Mouse (Mus musculus) T-helper 1 cell (primary cell): Measurements from ENCODE around the gene Orc5.
"Not testable (repeated sequence)": the region's sequence is repeated elsewhere in the genome, so short reads cannot be mapped to it uniquely, and the experiment has no call there.

Source experiments
- in situ Hi-C: fragments of 300-600 bp; cut with MboI, MseI; formaldehyde crosslinking; loops from one replicate; pipeline ENCODE4 v1.15.1; 2025; ENCODE audit warnings: high pct_unique_total_duplicates

The Orc5 gene

DNA sequence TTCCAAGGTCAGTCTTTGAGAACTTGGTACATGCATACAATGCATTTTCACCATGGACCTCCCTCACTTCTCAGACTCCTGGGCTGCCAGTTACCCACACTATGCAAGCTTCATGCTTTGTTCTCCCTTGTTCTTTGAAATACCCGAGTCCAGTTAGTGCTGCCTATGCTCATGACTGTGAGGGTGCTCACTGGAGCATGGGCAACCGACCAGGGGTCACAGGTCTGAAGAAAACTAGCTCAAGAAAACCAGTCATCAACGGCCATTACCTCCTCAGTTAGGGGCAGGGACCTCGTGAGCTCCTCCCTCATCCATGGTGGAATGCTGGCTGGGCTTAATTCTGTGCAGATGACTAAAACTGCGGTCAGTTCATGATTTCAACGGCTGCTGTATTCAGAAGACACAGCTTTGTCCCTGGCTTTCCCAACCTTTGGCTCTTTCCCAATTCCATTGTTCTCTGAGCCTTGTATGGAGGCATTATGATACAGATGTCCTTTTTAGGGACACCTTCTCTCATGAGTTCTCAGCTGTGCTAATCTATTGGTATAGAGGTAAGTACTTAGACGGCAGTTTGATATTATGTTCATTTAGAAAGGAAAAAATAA, 11.1 kb downstream of the Orc5 start:
- in situ Hi-C loops: loop anchor here (25.0 kb wide), 1 partner anchor 973 kb away; no protein-coding TSS in a partner anchor

DNA sequence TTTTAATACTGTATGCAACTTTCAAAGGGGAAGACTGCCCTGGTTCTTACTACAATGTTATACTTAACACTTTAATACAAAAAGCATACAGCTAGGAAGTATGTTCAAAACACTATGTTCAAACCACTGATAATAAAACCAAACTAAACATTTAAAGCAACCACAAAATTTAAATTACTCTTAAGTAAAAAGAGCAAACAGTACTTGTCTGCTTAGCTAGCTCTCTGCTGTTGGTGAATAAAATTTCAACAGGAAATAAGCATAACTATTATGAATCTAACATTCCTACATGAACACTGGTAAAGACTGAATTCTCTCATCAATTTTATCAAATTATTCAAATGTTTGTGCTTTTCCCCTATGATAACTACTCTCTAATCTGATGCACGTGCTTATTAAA, 13.5 kb downstream of the Orc5 start:
- in situ Hi-C loops: loop anchor here (25.0 kb wide), 1 partner anchor 976 kb away; no protein-coding TSS in a partner anchor

DNA sequence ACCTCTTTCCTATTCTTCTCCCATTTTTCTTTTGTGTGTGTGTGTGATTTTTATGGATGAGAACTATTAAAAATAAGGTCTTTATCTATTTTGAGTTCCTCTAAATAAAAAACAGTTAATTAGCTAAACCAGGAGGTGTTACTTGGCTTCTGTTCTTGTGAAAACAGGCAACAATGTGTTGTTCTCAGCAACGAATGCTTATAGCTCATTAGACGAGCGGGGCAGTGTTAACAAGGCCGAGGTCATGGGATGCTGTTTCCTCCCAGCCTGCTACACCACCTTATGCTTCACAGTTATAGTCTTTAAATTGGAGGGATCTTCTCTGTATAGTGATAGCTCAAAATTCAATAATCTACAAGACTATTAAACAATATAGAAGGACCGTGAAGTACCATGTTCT, 17.7 kb downstream of the Orc5 start:
- in situ Hi-C loops: loop anchor here (25.0 kb wide), 1 partner anchor 980 kb away; no protein-coding TSS in a partner anchor

DNA sequence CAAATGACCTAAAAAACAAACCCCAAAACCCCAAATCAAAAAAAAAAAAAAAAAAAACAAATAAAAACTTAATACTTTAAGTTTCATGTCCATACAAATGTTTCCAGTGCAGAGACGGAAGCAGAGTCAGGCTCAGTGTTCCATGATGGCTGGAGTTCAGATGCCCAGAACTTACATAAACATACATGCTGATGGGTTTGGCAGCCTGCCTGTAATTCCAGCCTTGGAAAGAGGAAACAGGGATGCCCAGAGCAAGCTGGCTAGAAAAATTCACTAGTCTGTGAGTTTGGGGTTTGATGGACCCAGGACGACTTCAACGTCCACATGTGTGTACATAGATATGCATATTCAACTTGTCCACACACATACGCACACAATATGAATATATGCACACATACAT, 27.6 kb downstream of the Orc5 start:
- in situ Hi-C loops: no loop called here

DNA sequence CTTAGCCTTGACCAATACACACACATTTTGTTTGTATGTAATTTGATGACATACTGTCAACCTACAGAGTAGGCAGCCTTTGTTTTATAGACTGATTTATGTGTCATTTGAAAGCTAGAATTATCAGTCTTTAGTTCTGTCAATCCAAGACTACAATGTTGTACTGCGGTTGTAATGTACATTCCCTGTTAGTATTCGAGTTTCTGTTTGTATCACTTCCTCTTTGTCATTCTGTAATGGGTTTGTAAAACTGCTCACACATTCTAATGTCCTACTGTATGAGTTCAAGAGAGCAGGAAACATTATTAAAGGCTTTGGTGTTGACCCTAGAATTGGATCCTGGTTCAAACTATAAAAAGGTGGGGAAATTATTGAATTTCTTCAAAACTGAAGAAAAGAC, 30.5 kb downstream of the Orc5 start:
- in situ Hi-C loops: no loop called here

DNA sequence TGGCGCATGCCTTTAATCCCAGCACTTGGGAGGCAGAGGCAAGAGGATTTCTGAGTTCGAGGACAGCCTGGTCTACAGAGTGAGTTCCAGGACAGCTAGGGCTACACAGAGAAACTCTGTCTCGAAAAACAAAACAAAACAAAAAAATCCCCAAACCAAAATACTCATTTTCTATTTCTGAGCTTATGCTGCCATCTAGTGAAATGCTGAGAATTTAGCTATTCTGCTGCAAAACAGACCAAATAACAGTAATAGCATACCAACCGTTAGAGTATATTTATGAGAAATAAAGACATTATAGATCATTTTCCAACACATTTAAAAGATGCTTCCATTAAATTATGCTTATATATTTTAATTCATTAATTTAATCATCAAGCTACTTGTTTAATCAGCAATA, 34.5 kb downstream of the Orc5 start:
- in situ Hi-C loops: not testable (repeated sequence)

DNA sequence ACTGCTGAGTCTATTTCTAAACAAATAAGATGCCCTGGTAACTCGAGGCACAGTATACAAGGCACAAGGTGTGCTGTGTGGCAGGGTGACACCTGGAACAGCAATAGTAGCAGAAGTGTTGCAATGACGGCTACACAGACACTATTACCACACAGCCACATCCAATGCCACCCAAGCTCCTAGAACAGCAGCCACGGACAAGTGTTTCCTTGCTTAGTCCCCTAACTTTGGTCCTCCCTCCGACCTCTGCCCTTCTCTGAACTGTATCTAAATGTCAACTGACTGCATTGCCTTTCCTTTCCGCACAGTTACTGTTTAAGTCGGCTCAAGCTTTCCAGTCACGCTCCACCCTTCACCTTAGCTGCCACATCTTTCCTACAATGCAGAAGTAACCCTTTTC, 36.0 kb downstream of the Orc5 start:
- in situ Hi-C loops: not testable (repeated sequence)

DNA sequence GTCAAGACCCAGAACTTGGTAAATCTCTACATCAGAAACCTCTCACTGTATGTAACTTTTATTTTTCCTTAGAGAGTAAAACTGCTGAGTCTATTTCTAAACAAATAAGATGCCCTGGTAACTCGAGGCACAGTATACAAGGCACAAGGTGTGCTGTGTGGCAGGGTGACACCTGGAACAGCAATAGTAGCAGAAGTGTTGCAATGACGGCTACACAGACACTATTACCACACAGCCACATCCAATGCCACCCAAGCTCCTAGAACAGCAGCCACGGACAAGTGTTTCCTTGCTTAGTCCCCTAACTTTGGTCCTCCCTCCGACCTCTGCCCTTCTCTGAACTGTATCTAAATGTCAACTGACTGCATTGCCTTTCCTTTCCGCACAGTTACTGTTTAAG, 37.6 kb downstream of the Orc5 start:
- in situ Hi-C loops: not testable (repeated sequence)

DNA sequence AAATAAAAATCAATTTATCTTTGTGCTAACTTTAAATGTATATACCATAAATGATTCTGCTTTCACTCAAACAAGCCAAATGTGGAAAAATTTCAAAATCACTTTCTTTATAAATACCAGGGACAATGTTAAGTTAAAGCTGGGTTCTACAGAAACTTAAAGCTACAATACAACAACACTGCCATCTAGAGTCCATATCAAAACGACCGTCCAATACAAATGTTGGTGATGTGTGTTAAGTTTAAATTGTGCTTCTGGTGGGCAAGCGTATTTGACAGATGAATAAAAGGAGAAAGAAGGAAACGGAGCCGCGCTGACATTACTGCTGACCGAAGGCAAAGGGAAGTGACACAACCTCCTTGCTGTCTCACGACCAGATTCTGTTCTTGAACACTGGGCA, 38.4 kb downstream of the Orc5 start:
- in situ Hi-C loops: no loop called here

DNA sequence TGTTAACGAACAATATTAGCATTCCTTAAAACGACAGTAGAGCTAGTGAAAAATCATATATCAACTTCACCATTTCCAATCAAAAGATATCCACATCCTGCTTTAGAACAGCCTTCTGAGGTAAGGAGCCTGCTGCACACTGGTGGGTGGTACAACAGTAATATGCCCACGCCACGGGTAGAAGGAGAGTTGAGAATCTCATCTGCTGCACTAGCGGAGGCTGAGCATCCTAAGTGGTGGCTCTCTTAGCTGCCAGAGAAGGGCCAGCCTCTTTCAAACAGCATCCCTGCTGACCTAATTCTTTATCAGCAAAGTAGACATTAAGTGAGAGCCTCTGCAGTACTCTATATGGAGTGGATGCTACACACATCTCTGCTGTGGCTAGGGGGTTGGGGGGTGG, 41.7 kb downstream of the Orc5 start:
- in situ Hi-C loops: no loop called here

DNA sequence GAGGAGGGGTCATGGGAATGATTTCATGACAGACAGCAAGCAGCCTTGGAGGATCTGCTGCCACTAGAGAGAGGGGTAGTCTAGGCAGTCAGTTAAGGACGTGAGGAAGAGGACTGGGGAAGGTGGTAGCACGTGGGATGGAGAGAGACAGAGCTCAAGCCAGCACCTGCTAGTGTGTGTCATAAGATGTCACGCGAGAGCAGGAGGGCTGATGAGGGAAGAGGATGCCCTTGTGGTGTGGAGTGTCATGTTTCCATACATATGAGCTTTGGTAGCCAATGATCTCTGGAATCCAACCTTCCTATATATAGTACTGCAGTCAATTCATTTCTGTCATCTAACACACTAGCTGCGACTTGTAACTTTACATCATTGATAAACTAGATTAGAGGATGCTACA, 50.8 kb downstream of the Orc5 start:
- in situ Hi-C loops: no loop called here

DNA sequence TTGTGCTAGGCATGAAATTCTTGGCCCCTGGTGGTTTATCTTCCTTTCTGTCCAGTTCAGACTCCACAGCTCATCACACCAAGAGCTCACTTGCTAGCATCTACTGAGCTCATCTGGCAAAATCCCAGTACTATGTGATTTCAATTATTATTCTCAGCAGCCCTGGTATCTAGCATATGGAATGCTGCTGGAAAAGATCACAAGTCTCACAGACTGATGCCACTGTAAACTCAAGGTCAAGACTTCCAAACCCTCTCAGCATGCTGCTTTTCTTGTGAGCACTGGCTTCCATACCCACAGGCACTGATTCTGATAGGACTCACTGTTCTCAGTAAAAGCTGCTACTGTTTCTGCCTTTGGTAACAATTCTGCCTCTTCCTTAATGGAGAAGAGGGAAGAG, 59.1 kb downstream of the Orc5 start:
- in situ Hi-C loops: no loop called here

DNA sequence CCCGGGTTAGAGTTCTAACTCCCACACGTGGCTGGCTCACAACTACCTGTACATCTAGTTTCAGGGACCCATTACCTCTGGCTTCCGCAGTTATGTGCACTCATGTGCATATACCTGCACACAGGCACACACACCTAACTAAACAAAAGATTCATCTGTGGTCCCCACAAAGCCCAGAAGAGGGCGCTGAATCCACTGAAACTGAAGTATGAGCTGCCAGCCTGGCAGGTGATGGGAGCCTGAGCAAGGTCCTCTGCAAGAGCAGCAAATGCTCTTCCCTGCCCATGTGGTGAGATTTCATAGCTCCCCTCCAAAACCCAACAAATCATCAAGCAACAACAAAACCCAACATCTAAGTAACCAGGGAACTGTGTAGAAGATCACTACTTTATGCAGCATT, 61.1 kb downstream of the Orc5 start:
- in situ Hi-C loops: no loop called here

DNA sequence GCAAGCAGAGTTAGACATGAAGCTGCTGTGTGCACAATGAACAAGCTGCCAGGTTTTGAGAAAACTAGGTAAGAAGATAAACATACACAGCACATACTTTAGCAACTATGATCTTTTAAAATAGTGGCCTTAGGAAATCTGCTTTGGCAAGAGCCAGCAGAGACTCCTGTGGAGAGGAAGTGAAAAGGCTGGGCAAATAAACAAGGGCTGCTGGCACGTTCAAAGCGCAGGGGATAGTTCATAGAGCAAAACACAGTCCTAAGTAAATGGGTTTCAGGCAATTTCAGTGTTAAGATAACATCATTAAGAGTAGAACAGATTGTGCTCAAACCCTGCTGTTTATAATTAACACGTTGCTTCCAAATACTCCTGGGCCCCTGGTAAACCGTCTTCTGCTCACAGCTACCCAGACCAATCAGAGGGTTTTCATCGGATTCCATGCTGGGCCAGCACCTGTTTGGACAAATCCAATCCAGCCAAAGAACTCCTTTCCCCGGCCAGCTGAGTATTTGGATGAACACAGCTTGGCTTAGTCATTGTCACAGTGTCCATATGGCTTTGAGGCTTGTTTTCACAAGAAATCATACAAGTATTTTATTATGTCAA, 63.5 kb downstream of the Orc5 start:
- in situ Hi-C loops: no loop called here

DNA sequence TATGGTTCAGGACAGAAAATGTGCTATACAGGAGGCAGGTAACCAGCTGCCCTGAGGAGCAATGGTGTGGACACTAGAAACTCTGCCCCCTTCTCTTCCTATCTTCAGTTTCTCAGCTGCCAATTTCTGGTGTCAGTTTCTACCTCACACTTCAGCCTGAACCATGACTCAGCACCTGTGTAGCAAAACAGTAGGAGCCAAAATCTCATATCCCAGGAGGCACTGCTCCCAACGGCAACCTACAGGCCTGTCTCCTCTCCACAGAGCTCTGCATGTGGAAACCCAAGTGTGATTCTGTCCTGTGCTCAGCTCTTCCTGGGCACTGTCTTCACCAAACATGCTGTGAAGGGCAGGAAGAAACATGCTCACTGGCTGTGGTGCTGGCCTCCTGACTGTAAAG, 64.5 kb downstream of the Orc5 start:
- in situ Hi-C loops: no loop called here

DNA sequence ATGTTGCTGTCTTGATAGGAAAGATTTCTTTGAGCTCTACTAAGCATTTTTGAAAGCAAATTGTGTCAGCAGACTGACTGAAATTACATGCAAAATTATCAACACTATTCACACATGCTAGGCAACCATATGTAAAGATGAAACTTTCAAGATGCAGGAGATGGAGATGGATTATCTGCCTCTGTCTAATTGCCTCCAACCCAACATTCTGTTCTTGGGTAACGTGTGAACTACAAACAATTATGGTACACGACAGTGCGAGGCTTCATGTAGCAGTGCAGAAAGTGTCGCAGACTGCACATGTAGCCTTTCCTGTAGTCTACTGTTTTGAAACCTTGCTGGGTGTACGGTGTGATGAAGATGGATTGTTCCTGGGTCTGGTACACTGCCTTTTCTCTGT, 67.7 kb downstream of the Orc5 start:
- in situ Hi-C loops: no loop called here

DNA sequence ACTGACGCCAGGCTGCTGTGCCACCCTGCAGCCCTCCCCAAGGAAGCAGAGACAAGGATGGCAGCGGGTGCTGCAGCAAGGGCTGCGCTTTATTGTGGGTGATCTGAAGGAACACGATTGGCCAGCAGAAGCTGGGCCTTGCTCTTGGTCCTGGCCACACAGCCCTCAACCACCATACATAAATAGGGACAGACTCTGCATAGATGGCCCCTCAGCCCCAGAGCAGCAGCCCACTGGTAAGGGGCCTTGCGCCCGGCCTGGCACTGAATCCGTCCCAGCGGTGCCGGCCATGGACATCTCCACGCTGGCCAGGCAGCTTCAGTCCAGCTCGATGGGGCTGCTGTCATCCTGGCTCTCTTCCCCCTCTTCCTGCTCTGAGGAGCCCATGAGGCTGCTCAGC, 77.8 kb downstream of the Orc5 start:
- in situ Hi-C loops: not testable (repeated sequence)

DNA sequence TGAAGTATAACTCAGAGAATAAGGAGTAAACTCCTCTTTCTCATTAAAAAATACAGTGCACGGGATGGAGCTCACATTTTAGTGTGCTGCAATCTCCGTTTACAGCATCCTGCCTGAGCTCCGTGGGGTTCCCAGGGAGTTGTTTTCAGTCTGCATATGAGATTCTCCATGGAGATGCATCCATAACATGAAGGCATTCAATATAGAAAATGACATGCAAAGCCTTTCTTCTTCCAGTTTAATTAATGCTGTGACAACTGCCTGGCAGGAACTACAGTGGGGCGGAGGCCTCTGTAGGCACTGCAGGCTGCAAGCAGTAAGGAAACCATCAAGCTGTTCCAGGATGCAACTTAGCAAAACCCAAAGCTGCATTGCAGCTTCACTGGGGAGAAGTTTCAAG, 79.0 kb downstream of the Orc5 start:
- in situ Hi-C loops: no loop called here

DNA sequence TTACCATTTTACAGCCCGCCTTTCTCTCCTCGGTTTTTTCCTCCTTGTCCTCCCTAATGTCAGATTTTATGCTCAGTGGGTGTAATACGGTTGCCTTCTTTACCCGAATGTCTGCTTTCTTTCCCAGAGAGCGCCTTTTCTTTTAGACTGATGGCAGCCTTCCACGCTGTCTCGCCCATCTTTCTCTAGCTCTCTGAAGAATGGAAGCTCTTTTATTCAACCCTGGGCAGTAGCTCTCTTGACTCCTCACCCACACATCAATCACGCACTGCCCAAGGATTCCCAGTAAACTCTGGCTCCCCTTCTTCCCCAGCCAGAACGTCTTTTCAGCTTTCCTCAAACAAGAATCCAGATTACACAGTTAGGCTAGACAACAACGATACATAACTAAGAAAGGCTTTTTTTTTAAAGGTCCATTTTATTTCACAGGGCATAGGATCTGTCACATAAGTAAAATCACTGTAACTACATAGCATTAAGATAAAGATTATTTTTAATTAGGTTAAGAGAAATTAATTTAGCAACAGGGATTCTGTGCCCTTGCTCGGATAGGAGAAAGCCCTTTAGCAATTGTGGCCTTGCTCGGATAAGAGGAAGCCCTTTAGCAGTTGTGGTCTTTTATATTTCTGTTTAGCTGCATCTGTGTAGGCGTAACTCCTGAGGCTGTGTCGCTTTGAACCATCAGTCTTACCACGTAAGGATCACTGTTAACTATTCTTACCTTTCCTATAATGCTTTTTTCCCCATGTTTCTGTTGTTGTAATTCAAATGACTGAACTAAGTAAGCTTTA, 97.2 kb downstream of the Orc5 start:
- in situ Hi-C loops: no loop called here

DNA sequence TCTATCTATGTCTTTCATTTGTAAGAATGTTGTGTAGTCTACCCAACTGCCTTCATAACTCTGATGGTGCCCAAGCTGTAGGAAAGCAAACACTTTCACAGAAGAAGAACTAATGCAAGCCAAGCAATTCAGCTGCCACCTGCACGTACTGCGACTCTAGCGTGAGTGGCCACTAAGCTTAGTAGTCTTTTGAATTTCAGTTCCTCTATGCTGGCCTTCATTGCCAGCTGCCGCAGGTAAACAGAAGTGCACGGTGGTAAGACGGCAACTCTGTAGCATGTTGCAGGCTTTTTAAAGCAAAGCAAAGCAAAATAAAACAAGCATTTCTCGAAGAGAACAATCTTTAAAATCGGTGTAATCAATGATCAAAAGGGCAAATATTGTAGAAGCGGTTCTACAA, 97.8 kb downstream of the Orc5 start:
- in situ Hi-C loops: no loop called here

DNA sequence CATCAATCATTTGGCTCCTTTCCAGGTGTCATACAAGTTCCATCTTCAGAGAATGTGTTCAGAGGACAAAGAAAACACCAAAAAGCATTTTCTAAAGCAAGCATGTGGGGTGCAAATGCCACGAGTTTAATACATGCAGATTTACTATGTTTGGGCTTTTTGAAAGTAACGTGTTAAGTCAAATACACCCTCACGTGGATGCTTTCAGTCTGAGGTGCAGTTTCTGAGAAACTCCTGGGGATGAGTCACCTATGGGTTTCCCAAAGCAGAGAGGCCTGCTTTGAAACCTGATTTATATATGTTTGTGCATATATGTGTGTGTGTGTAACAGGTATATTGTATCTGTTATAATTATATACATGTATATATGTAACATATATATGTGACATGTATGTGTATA, 98.5 kb downstream of the Orc5 start:
- in situ Hi-C loops: no loop called here

DNA sequence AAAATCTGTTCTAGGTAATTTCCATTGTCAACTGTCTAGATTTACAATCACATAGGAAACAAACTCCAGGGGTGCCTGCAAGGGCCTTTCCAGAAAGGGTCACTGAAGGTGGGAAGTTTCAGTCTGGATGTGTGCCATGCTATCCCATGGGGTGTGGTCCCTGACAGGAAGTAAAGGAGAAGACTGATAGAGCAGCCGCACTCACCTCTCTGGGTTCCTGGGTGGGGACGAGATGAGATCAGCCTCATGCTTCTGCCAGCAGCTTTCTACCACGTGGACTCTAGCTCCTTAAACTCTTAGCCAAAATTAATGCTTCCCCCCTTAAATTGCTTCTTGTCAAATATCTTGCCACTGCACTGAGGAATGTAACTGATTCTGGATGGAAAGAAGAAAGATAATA, 100.7 kb downstream of the Orc5 start:
- in situ Hi-C loops: no loop called here
